Mouse (Mus musculus) hindbrain, embryonic 14.5 days (tissue): ENCODE results near the gene Zfp654. TPM values are rescaled to one million over a fixed set of nuclear protein-coding genes. Genes with fewer than 3 reads are reported as not detected.
A peak's percentile ranks its signal among the peaks of the same experiment; 100 is the strongest.

ENCODE experiments used
- ATAC-seq: fragments of 200-750 bp; cut with Nextera tagmentation; 2 replicates; pipeline ENCODE4 v1.8.0; 2017; ENCODE audit warnings: moderate number of reproducible peaks, mild to moderate bottlenecking, moderate TSS enrichment, moderate library complexity; ENCODE audit not compliant: low FRiP score
- DNase-seq: peaks from one replicate; pipeline ENCODE4 v3.0.0-alpha.2; 2015; ENCODE audit warnings: low spot score
- H3K27ac ChIP-seq: fragments of 300-500 bp; sonication (generic); 2 replicates; pipeline ENCODE4 v1.5.1; 2014; ENCODE audit warnings: mild to moderate bottlenecking, moderate library complexity
- H3K27me3 ChIP-seq: fragments of 300-500 bp; sonication (generic); 2 replicates; pipeline ENCODE4 v1.6.1; 2014; ENCODE audit warnings: mild to moderate bottlenecking, low read length, mixed read lengths; ENCODE audit not compliant: control insufficient read depth, insufficient read depth
- H3K36me3 ChIP-seq: fragments of 300-500 bp; sonication (generic); replicated peaks from 2 replicates; pipeline ENCODE4 v1.6.1; 2014; ENCODE audit not compliant: control insufficient read depth, insufficient read depth
- H3K4me1 ChIP-seq: fragments of 300-500 bp; sonication (generic); replicated peaks from 2 replicates; pipeline ENCODE4 v1.6.1; 2014; ENCODE audit warnings: antibody characterized with exemption, low read length, mixed read lengths; ENCODE audit not compliant: control insufficient read depth, insufficient read depth
- H3K4me2 ChIP-seq: fragments of 300-500 bp; sonication (generic); replicated peaks from 2 replicates; pipeline ENCODE4 v1.6.1; 2014; ENCODE audit warnings: mild to moderate bottlenecking, moderate library complexity
- H3K4me3 ChIP-seq: fragments of 300-500 bp; sonication (generic); replicated peaks from 2 replicates; pipeline ENCODE4 v1.5.1; 2014; ENCODE audit warnings: mild to moderate bottlenecking, low read length
- H3K9ac ChIP-seq: fragments of 300-500 bp; sonication (generic); 2 replicates; pipeline ENCODE4 v1.6.1; 2014
- H3K9me3 ChIP-seq: fragments of 300-500 bp; sonication (generic); 2 replicates; pipeline ENCODE4 v1.6.1; 2016; ENCODE audit warnings: low read length; ENCODE audit not compliant: control insufficient read depth
- WGBS: fragments of 180-500 bp; shearing (Covaris S2); extraction: QIAGEN DNeasy Blood & Tissue Kit; methylation state at CpG from one replicate; pipeline ENCODE4 v1.1.7; 2014; 5-methylcytosine and 5-hydroxymethylcytosine counted together
- polyA plus RNA-seq: library from polyadenylated mRNA; unstranded; fragments of >200 nt; fragmentation: Nextera tagmentation; extraction: Ambion mirVana; gene quantifications from 2 replicates; pipeline ENCODE4 v1.2.1, GENCODE M21; 2014

Zfp654 gene
- polyA plus RNA-seq, 1 experiment from 2014 or later: 8.2 TPM

GRCm38 (mm10) chr16:64758561-64759244 lies 92.7 kb downstream of the Zfp654 start:
- Histone ChIP-seq H3K27me3 (no peaks in the 10 kb centered on the region), H3K4me1 (no peaks in the 10 kb centered on the region)
- WGBS: 85% methylated on average over 6 of the region's 6 CpGs

DNA sequence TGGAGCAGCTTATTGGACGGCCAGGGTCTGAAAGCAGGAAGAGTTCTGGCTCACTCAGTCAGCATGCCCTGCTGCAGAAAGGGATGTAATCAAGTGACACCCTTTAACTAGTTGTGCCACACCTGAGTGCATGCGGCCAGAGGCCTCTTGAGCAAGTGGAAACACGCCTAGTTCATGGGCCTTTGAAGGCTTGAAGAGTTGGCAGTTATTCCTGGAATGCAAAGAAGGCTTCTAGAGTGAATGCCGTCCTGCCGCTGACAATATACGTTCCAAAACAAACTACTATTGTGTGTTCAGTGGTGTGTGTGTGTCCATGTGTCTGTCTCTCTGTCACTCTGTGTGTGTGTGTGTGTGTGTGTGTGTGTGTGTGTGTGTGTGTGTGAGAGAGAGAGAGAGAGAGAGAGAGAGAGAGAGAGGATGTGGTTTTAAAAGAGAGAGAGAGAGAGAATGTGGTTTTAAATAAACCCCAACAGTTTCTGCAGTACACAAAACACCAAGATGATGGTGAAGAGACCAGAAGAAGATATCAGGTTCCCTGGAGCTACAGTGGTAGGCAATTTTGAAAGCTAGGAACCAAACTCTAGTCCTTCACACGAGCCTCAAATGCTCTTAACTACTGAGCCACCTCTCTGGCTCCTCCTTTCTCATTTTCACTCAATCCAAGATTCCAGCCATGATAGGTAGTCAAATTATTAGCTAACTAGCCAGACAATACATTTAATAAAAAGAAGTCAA lies 93.6 kb downstream of the Zfp654 start:
- H3K9ac ChIP-seq: no peak overlapping the region
- no peaks in the 10 kb centered on the region for H3K4me1 ChIP-seq
- ATAC-seq: no peak
- 93% methylated on average over 7 of the region's 7 CpGs for WGBS
- H3K4me3 ChIP-seq: no peak overlapping the region
- H3K27me3 ChIP-seq: no peaks in the 10 kb centered on the region
- no peak for DNase-seq
- H3K9me3 ChIP-seq: 0 out of 2 replicates have a peak, but pooled peaks cover 4% of the 10 kb centered on the region
- no peak overlapping the region for H3K27ac ChIP-seq
- no peak overlapping the region for H3K4me2 ChIP-seq
- H3K36me3 ChIP-seq: peaks cover under 1% of the 10 kb centered on the region

More at GRCm38 (mm10) chr16:64758561-64759244, 92.7 kb downstream of the Zfp654 start:
- H3K9me3 ChIP-seq: 0 out of 2 replicates have a peak, but pooled peaks cover 11% of the 10 kb centered on the region
- ATAC-seq (no peak), DNase-seq (no peak)
- H3K36me3 ChIP-seq: peaks cover 9% of the 10 kb centered on the region
- no peak overlapping the region for H3K4me2 ChIP-seq
- no peak overlapping the region for H3K27ac ChIP-seq
- no peak overlapping the region for H3K4me3 ChIP-seq
- no peak overlapping the region for H3K9ac ChIP-seq

DNA sequence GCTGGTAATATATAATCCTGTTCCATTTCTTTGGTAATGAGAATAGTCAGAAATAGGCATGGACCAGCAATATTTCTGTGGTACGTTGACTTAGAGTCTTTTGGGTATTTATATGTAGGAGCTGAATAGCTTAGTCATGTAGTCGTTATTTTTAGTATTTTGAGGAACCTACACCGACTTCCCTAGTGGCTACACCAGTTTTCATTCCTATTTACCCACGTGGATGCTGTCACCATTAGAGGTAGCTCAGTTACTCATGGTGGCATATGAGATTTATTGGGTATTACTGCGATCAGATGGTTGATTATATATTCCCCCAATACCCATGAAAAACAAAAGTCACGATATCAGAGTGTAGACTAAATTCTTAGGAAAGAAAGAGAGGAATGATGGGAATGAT lies 95.1 kb downstream of the Zfp654 start:
- Histone ChIP-seq H3K27ac (no peak overlapping the region), H3K9me3 (0 out of 2 replicates have a peak, but pooled peaks cover 3% of the 10 kb centered on the region), H3K4me2 (no peak overlapping the region), H3K27me3 (no peaks in the 10 kb centered on the region), H3K4me3 (no peak overlapping the region), H3K9ac (no peak overlapping the region), H3K36me3 (no peaks in the 10 kb centered on the region), H3K4me1 (no peaks in the 10 kb centered on the region)
- whole genome bisulfite sequencing: 87% methylated on average over 6 of the region's 6 CpGs
- DNase-seq (no peak), ATAC-seq (no peak)

GRCm38 (mm10) chr16:64754743-64755139 lies 96.7 kb downstream of the Zfp654 start:
- ATAC-seq: peak; percentile 74; the same call in 1 of the 2 replicates

GRCm38 (mm10) chr16:64753990-64754742 lies 97.3 kb downstream of the Zfp654 start:
- no peak overlapping the region for H3K4me3 ChIP-seq
- no peaks in the 10 kb centered on the region for H3K36me3 ChIP-seq
- ATAC-seq (no peak), DNase-seq (no peak)
- H3K27ac ChIP-seq: no peak overlapping the region
- no peak overlapping the region for H3K4me2 ChIP-seq
- no peak overlapping the region for H3K9ac ChIP-seq
- 58% methylated on average over 3 of the region's 3 CpGs for WGBS
- no peaks in the 10 kb centered on the region for H3K4me1 ChIP-seq
- no peaks in the 10 kb centered on the region for H3K9me3 ChIP-seq
- no peaks in the 10 kb centered on the region for H3K27me3 ChIP-seq

More at GRCm38 (mm10) chr16:64754743-64755139, 96.7 kb downstream of the Zfp654 start:
- Histone ChIP-seq H3K4me3 (no peak overlapping the region), H3K4me2 (no peak overlapping the region), H3K9me3 (no peaks in the 10 kb centered on the region), H3K27ac (no peak overlapping the region), H3K9ac (no peak overlapping the region), H3K4me1 (no peaks in the 10 kb centered on the region), H3K27me3 (no peaks in the 10 kb centered on the region), H3K36me3 (no peaks in the 10 kb centered on the region)
- peak; percentile 85 for DNase-seq
- WGBS: 45% methylated on average over 3 of the region's 3 CpGs

- Histone ChIP-seq H3K27ac (no peak overlapping the region), H3K36me3 (no peaks in the 10 kb centered on the region), H3K4me1 (no peaks in the 10 kb centered on the region), H3K9me3 (no peaks in the 10 kb centered on the region), H3K27me3 (no peaks in the 10 kb centered on the region), H3K4me2 (no peak overlapping the region), H3K4me3 (no peak overlapping the region), H3K9ac (no peak overlapping the region)
- WGBS: 7% methylated on average over 10 of the region's 10 CpGs
- DNase-seq (peak; percentile 95), ATAC-seq (no peak)
Measured at GRCm38 (mm10) chr16:64748237-64748636, 103.2 kb downstream of the Zfp654 start.

DNA sequence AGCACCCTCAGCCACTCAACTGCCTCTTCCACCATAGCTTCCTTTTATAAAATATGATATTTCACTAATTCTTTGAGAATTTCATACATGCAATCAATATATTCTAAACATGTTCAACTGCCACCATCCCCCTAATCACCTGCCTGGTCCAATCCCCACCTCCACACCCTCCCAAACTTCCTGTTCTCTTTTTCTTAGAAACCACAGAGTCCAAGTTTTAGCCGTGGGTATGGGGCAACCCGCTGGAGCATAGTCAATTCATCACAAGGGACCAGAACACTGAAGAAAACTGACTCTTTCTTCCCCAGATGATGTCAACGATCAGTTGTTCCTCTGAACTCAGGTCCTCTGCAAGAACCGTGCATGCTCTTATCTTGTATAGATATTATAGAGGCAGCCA lies 106.4 kb downstream of the Zfp654 start:
- 90% methylated on average over 4 of the region's 4 CpGs for WGBS
- H3K9me3 ChIP-seq: no peaks in the 10 kb centered on the region
- DNase-seq (no peak), ATAC-seq (no peak)
- no peak overlapping the region for H3K27ac ChIP-seq
- H3K4me3 ChIP-seq: no peak overlapping the region
- H3K36me3 ChIP-seq: no peaks in the 10 kb centered on the region
- no peak overlapping the region for H3K4me2 ChIP-seq
- no peak overlapping the region for H3K9ac ChIP-seq
- H3K4me1 ChIP-seq: no peaks in the 10 kb centered on the region
- no peaks in the 10 kb centered on the region for H3K27me3 ChIP-seq

DNA sequence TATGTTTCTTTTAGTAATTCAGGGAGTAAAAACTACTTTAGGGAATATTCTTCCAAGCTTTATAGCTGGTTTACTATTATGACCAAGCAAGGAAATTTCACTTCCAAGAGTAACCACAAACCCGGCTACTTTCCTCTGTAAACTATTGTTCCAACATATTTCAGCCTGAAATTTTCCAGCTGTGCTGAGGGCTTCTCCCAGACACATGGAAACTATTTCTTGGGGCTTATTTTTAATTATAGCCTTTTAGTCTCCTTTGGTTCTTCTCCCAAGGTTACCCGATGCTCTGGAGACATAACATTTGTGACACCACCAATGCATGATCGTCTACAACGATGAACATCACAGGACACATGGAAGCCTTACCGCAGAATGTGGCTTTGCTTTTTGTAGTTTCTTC lies 114.2 kb downstream of the Zfp654 start:
- 90% methylated on average over 5 of the region's 5 CpGs for WGBS
- Histone ChIP-seq H3K4me1 (no peaks in the 10 kb centered on the region), H3K36me3 (no peaks in the 10 kb centered on the region), H3K9me3 (no peaks in the 10 kb centered on the region), H3K4me3 (no peak overlapping the region), H3K4me2 (no peak overlapping the region), H3K27ac (no peak overlapping the region), H3K27me3 (no peaks in the 10 kb centered on the region), H3K9ac (no peak overlapping the region)
- no peak for DNase-seq
- no peak for ATAC-seq
